Mouse (Mus musculus): ENCODE measurements at regions not wholly inside any gene's neighbourhood (a gene's known extent, or its start where the extent isn't known, plus 50 kb on each side); places are given as distances from the start of the nearest gene placed in this dataset.

DNA sequence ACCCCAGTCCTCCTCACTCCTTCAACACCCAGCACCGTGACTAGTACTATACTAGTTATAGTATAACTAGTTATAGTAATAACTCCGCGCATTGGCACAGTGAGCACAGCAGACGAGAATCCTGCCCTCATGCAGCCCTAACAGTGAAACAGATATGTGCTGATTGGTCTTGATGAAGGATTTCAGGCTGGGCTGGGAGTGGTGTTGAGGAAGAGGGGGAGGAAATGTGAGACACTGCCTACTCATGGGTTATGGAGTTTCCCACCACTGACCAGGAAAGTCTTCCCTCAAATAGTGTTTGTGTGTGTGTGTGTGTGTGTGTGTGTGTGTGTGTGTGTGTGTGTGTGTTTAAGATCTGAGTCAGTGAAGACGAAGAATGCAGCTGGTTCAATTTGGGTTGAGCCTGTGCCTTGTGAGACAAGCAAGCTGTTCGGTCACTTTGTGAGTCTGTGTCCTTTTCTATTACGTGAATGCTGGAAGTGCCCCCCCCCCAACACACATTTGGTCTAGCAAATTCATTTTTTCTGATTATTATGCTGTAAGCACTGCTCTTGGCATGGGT lies 185.9 kb upstream of the Kit start:
- TF ChIP-seq CTCF (IDR thresholded peaks at IDR 0.05 in 2 of 3, conservative IDR thresholded peaks at IDR 0.05 in 1 of 3; ENCODE audit: control insufficient read depth in 1 of 3, insufficient read depth in 1 of 3, low read depth in 2 of 3, low read length in 3 of 3, poor library complexity in 1 of 3, severe bottlenecking in 1 of 3) (no peak), MEF2A (IDR thresholded peaks at IDR 0.05; ENCODE audit: extremely low read depth, insufficient replicate concordance, low read depth, low read length, poor library complexity, severe bottlenecking) (no peak), NRF1 (IDR thresholded peaks at IDR 0.05; ENCODE audit: insufficient read depth, low read depth, low read length, poor library complexity, severe bottlenecking) (no peak), POLR2A (IDR thresholded peaks at IDR 0.05; ENCODE audit: control insufficient read depth in 1 of 2, insufficient read depth in 1 of 2, low read depth in 1 of 2, low read length in 2 of 2, poor library complexity in 1 of 2) (no peak), GATA1 (IDR thresholded peaks at IDR 0.05; ENCODE audit: low read depth, low read length) (no peak), USF1 (IDR thresholded peaks at IDR 0.05; ENCODE audit: low read depth, low read length) (no peak), GABPA (IDR thresholded peaks at IDR 0.05; ENCODE audit: low read depth, low read length) (no peak)

Measured in MEL (cell line).